Mouse (Mus musculus): ENCODE measurements around the gene Rnf17. TPM values are rescaled to one million over a fixed set of nuclear protein-coding genes. Genes with fewer than 3 reads are reported as not detected.

Gene Rnf17
- total and polyA plus RNA-seq, 3 experiments = not detected

- in situ Hi-C loops (cut with MboI; ENCODE audit: low pct_ligation_motif_present, low pct_unique_long_range_greater_than_20kb, low sequenced_read_pairs) = loop anchor here (10.0 to 25.0 kb wide), 2 partner anchors 412 to 689 kb away; partner anchors contain the start of gene Pspc1
- H3K27me3 ChIP-seq (replicated peaks) = no peaks in the 10 kb centered on the region
- no peaks in the 10 kb centered on the region for H3K36me3 ChIP-seq (replicated peaks in 1 of 2; ENCODE audit: control insufficient read depth in 1 of 2, insufficient read depth in 1 of 2, low read length in 1 of 2)
- dilution Hi-C loops (cut with MboI; ENCODE audit: extremely low pct_ligation_motif_present, extremely low pct_unique_long_range_greater_than_20kb, low sequenced_read_pairs) = no loop called here
- DNase-seq (ENCODE audit: extremely low read depth) = peak; percentile 92
- H3K4me3 ChIP-seq (replicated peaks in 1 of 3; ENCODE audit: low read depth in 2 of 3, low read length in 2 of 3, poor library complexity in 1 of 3) = no peak overlapping the region
- TF ChIP-seq UBTF (IDR thresholded peaks at IDR 0.05; ENCODE audit: low read depth, low read length) (no peak), EP300 (IDR thresholded peaks at IDR 0.05; ENCODE audit: low read length) (no peak), NRF1 (IDR thresholded peaks at IDR 0.05; ENCODE audit: low read depth, low read length) (no peak), JUN (IDR thresholded peaks at IDR 0.05; ENCODE audit: insufficient read depth, low read depth, low read length) (no peak), KAT2A (IDR thresholded peaks at IDR 0.05; ENCODE audit: insufficient replicate concordance, low read length) (no peak), SMC3 (IDR thresholded peaks at IDR 0.05; ENCODE audit: low read depth, low read length) (peak; percentile 75), MEF2A (IDR thresholded peaks at IDR 0.05; ENCODE audit: borderline replicate concordance, low read depth, low read length) (no peak), CHD1 (IDR thresholded peaks at IDR 0.05; ENCODE audit: low read depth, low read length) (no peak), SIN3A (IDR thresholded peaks at IDR 0.05; ENCODE audit: low read length) (no peak), TCF12 (IDR thresholded peaks at IDR 0.05; ENCODE audit: low read depth, low read length) (no peak), IRF4 (IDR thresholded peaks at IDR 0.05; ENCODE audit: low read depth, low read length) (no peak), ETS1 (conservative IDR thresholded peaks at IDR 0.05; ENCODE audit: low read depth, low read length) (no peak), RAD21 (IDR thresholded peaks at IDR 0.05; ENCODE audit: low read depth, low read length) (peak; percentile 89), MYC (IDR thresholded peaks at IDR 0.05; ENCODE audit: low read depth, low read length) (no peak), HCFC1 (IDR thresholded peaks at IDR 0.05; ENCODE audit: low read depth, low read length) (no peak), POLR2A (IDR thresholded peaks at IDR 0.05; ENCODE audit: low read depth, low read length) (no peak), E2F4 (IDR thresholded peaks at IDR 0.05; ENCODE audit: insufficient replicate concordance, low read depth, low read length) (no peak), POLR2AphosphoS2 (IDR thresholded peaks at IDR 0.05; ENCODE audit: low read depth, low read length) (no peak), CTCF (conservative IDR thresholded peaks at IDR 0.05 in 1 of 2, IDR thresholded peaks at IDR 0.05 in 1 of 2; ENCODE audit: low read depth in 2 of 2, low read length in 2 of 2) (peak; percentile 57 to 92; a peak in 3 of 4 replicates)
- no peaks in the 10 kb centered on the region for H3K9me3 ChIP-seq (replicated peaks; ENCODE audit: low read length)
- H3K79me2 ChIP-seq (replicated peaks; ENCODE audit: control insufficient read depth, extremely low read depth, insufficient read depth, poor library complexity, severe bottlenecking) = no peaks in the 10 kb centered on the region
- H3K9ac ChIP-seq (ENCODE audit: insufficient read depth, low read depth) = no peak overlapping the region
- H3K4me1 ChIP-seq (ENCODE audit: control insufficient read depth in 1 of 2, insufficient read depth in 2 of 2) = peaks cover 3 to 6% of the 10 kb centered on the region in 2 experiments; a peak in 1 of 4 replicates
- H3K4me2 ChIP-seq (ENCODE audit: insufficient read depth, low read depth, poor library complexity, severe bottlenecking) = 0 out of 2 replicates have a peak overlapping the region, but pooled peaks have one; percentile 6
- no peak overlapping the region for H3K27ac ChIP-seq (ENCODE audit: insufficient read depth, low read depth)
Observed at GRCm38 (mm10) chr14:56375731-56376130, 26.6 kb upstream of the Rnf17 start.

- dilution Hi-C loops (cut with MboI; ENCODE audit: extremely low pct_ligation_motif_present, extremely low pct_unique_long_range_greater_than_20kb, low sequenced_read_pairs) = no loop called here
- H3K9me3 ChIP-seq (replicated peaks; ENCODE audit: low read length) = no peaks in the 10 kb centered on the region
- H3K79me2 ChIP-seq (replicated peaks; ENCODE audit: control insufficient read depth, extremely low read depth, insufficient read depth, poor library complexity, severe bottlenecking) = no peaks in the 10 kb centered on the region
- no peak for DNase-seq (ENCODE audit: extremely low read depth)
- in situ Hi-C loops (cut with MboI; ENCODE audit: low pct_ligation_motif_present, low pct_unique_long_range_greater_than_20kb, low sequenced_read_pairs) = loop anchor here (10.0 to 25.0 kb wide), 2 partner anchors 410 to 687 kb away; partner anchors contain the start of gene Pspc1
- no peak overlapping the region for H3K9ac ChIP-seq (ENCODE audit: insufficient read depth, low read depth)
- no peaks in the 10 kb centered on the region for H3K27me3 ChIP-seq (replicated peaks)
- H3K4me3 ChIP-seq (replicated peaks in 1 of 3; ENCODE audit: low read depth in 2 of 3, low read length in 2 of 3, poor library complexity in 1 of 3) = no peak overlapping the region
- H3K27ac ChIP-seq (ENCODE audit: insufficient read depth, low read depth) = no peak overlapping the region
- no peaks in the 10 kb centered on the region for H3K36me3 ChIP-seq (replicated peaks in 1 of 2; ENCODE audit: control insufficient read depth in 1 of 2, insufficient read depth in 1 of 2, low read length in 1 of 2)
- H3K4me1 ChIP-seq (ENCODE audit: control insufficient read depth in 1 of 2, insufficient read depth in 2 of 2) = peaks cover 3 to 6% of the 10 kb centered on the region in 2 experiments; a peak in 1 of 4 replicates
- peak in 1 of 2 experiments; percentile 15; a peak in 2 of 4 replicates for TF ChIP-seq CTCF (conservative IDR thresholded peaks at IDR 0.05 in 1 of 2, IDR thresholded peaks at IDR 0.05 in 1 of 2; ENCODE audit: low read depth in 2 of 2, low read length in 2 of 2)
- no peak for TF ChIP-seq BHLHE40 (IDR thresholded peaks at IDR 0.05; ENCODE audit: low read depth, low read length)
- H3K4me2 ChIP-seq (ENCODE audit: insufficient read depth, low read depth, poor library complexity, severe bottlenecking) = no peak overlapping the region
Observed at GRCm38 (mm10) chr14:56377745-56378144, 24.6 kb upstream of the Rnf17 start.

Measured in CH12.LX (cell line).